Mouse (Mus musculus): ENCODE results near the gene Olfr616.
"Not testable (repeated sequence)": the region's sequence is repeated elsewhere in the genome, so short reads cannot be mapped to it uniquely, and the experiment has no call there.

Gene Olfr616

DNA sequence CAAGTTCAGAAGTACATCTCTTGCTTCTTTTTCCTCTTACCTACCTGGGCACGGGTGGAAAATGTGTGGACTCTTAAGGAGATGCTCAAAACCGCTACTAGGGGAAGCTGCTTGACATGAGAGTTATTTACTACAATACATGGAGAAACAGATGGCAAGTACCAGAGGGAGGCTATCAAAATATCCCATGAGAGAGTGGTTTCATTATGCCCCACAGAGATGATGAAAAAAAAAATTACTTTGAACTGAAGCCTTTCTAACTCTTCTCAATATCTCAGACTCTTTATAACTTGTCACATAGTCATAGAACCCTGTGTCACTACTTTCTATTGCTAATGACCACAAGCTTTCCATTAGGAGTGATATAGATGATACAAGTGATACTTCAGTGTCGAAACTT, at the start of gene Olfr616:
Olfr616 (minus strand) TSS at position 101 of the 400 bp plus-strand sequence.
- no peak for DNase-seq (ENCODE audit: low spot score in 2 of 2)

DNA sequence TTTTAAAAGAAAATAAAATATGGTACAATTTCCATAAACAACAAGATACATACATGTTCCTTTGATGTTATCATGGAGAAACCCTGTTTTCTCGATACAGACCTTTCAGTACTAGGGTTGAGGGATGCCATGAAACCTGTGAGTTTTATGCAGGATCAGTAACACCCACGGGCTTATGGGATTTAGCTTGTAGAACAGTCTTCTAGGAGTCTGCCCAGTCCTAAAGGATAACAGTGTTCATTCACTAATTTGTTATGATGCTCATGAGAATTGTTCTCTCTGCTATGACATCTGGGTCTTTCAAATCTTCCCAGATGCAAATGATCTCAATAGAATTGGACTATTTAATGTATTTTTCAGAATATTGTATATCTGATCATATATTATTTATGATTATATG, 43.5 kb upstream of the Olfr616 start, which contains the start of gene Olfr620:
Olfr620 (minus strand) TSS at position 101 of the 400 bp plus-strand sequence.
- no peak for DNase-seq (ENCODE audit: low spot score in 2 of 2)

DNA sequence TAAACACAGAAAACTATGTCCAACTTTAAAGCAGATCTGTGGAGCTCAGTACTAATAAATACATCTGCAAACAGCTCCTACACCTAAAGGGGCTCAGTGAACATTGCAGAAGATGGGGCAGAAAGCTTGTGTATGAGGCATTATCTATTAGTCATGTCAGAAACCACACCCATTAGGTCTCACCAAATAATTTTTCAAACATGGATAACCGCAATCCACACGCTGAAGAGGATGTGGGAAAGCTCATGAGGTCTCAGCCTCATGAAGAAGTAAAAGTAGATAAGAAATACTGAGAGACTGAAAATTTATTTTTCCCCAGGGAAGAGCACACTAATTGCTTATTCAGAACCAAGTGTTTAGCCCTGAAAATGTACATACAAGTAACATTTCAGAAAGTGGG, 38.5 kb upstream of the Olfr616 start:
- DNase-seq (ENCODE audit: low spot score in 2 of 2), result no peak

DNA sequence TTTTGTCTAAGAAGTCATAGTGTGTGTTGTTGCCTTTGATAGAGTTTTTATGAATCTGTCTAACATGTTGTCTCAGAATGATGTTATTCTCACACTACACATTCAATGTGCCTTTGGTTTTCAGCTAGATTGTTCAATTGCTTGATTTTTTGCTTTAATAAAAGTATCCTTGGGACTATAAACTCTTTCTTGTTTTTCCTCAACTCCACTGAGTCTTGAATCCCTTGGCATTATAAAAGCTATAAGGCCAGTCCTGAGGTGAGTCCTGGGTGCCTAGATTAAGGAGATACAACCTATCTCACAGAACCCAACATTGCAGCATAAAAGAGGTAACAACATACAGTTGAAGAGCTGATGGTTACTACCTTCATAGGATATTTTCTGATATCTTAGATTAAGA, 31.3 kb upstream of the Olfr616 start, which contains the start of gene Olfr619:
Olfr619 (plus strand) TSS at position 301 of the 400 bp plus-strand sequence.
- no peak for DNase-seq (ENCODE audit: low spot score in 2 of 2)

DNA sequence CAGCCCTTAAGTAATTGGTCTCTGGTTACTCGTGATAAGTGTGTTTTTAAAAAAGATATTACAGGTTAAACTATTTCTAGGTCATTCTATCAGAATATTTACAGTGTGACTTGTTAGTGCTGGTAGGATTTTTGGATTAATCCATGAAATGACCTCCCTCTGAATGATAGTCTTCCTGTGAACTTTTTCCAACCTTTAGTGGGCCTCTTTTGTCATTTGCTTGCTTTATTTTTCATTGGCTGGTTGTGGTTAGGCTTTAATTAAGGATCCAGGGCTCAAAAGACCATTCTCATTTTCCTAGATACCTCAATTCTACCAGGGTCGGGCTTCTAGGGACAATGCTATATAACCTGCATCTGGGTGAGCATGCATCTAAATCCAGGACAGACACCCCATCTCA, 20.9 kb upstream of the Olfr616 start, which contains the start of gene Olfr618:
Olfr618 (plus strand) TSS at position 301 of the 400 bp plus-strand sequence.
- DNase-seq (ENCODE audit: low spot score in 2 of 2), result no peak

DNA sequence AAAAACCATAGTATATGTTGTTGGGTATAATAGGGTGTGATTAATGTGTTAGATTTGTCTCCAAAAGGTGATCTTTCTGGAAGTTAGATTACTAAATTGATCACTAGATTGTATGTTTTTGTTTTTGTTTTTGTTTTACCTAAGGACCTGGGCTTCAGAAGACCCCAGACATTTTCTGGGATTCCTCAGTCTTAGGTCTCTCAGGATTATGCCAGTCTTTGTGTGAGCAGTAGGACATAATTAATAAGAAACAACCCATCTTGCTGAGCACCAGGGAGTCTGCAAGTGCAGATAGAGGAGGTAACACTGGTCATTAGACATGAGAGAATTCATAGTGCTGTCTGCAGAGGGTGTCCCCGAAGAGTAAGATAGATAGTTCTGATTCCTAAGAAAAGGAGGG, 3.8 kb upstream of the Olfr616 start, which contains the start of gene Olfr617:
Olfr617 (plus strand) TSS at position 301 of the 400 bp plus-strand sequence.
- DNase-seq (ENCODE audit: low spot score in 2 of 2), result no peak

- no peak for DNase-seq (ENCODE audit: low spot score in 2 of 2)
Observed at GRCm38 (mm10) chr7:103555779-103556178, 13.2 kb downstream of the Olfr616 start, which contains the start of gene Olfr615. Gene Olfr615 (plus strand): TSS chr7:103556079.

DNA sequence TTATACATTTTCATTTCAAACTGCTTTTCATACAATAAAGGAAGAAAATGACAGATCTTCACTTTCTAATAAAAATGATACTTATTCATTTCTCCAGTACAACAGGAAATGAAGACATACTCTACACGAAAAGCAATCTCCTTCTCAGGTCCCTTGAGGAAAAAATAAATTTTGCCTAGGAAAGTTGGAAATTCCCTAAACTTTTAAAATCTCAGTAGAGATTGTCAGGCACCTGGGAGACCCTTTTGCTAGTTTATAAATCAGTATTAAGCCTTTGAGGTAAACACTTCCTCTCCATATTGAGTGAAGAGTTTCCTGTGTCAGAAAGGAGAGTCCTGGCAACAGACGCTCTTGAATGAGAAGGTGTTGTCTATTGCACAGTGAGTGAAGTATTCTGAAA, 21.2 kb downstream of the Olfr616 start, which contains the start of gene Olfr613:
Olfr613 (plus strand) TSS at position 301 of the 400 bp plus-strand sequence.
- DNase-seq (ENCODE audit: low spot score in 2 of 2), result no peak

DNA sequence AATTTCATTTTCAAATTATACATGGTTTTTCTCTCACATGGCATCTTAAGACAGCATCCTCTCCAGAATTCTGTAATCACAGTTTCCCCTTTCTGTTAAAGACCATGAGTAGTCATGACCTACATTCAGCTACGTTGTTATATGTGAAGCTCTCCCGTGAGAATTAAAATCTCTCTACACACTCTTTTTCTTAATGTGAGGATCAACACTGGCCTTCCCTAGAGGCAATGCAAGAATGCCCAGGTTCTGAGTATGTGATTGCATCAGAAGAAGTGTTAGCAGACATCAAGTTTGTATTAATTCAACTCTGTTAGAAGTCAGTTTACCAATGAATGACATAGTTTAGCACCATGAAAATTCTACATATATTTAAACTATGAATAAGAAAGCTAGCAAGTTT, 26.3 kb downstream of the Olfr616 start, which contains the start of gene Olfr612:
Olfr612 (minus strand) TSS at position 101 of the 400 bp plus-strand sequence.
- DNase-seq (ENCODE audit: low spot score in 2 of 2), result not testable (repeated sequence)

- not testable (repeated sequence) for DNase-seq (ENCODE audit: low spot score in 2 of 2)
Observed at GRCm38 (mm10) chr7:103520746-103521145, 48.2 kb downstream of the Olfr616 start, which contains the start of gene Olfr611. Gene Olfr611 (minus strand): TSS chr7:103520846.

Data from spleen, postnatal 10 days (tissue).